Mouse (Mus musculus) leukemia stem cell, adult 10-12 weeks (primary cell): Measurements from ENCODE around the gene Stx2. TPM values are rescaled to one million over a fixed set of nuclear protein-coding genes. Genes with fewer than 3 reads are reported as not detected.

Experiments used
- polyA plus RNA-seq: library from polyadenylated mRNA; stranded (reverse); fragments of >175 nt; gene quantifications from 2 replicates; pipeline ENCODE4 v1.2.3, GENCODE M21; 2012; ENCODE audit warnings: low replicate concordance

Stx2 gene
- 25.3 and 34.3 TPM in 2 replicates for polyA plus RNA-seq

DNA sequence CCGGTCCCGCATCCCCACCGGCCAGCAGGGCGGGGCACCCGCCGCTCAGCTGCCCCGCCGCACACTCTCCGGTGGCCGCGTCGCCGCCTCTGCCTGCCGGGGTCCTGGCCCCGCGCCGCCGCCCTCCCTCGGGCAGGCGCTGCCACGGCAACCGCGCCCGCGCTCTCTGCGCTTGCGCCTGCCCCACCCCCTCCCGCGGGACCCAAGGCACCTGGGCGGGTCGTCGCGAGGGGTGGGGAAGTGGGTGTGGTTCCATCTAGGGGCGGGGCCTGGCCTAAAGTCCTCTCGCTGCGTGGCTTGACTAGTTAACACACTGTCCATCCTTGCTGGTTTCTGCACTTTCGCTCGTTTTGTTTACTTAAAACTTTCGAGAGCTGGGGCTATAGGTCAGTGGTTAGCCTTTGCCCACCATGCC is at the start of gene Stx2:
Gene Stx2, minus strand, starts transcription at position 163 of the 415 bp plus-strand sequence.

DNA sequence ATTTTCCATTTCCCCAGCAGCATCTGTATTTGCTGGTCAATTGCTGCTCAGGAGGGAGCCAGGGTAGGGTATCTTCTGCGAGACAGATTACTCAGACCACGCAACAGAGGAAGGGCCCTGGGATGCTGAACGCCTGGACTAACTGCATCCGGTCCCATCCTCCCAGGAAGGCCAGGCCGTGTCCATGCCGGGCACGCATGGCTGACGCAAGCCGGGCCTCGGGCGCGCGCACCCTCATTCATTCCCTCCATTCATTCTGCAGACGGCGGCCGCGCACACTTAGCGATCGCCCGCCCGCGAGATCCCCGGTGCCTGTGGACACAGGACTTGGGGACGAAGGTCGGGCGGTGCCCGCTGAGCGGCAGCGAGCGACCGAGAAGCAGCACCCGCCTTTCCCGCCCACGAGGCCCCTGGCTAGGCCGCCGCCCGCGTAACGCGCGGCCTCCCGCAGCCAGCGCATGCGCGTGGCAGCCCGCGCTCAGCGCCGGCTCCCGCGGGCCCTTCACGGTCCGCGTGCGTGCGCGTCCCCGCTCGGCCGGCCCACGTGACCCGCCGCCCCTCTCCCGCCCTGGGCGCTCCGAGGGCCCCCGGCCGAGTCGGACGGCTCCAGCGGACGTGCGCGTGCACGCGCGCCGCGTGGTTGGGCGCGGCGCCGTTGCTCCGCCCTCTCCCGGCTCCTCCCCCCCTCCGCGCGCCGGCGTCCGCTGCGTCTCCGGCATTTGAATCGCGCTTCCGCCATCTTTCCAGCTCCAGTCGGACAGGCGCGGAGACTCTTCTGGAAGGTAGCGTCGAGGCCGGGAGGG is 11.3 kb upstream of the Stx2 start, which contains the start of gene Ran:
Gene Ran, plus strand, starts transcription at position 573 of the 803 bp plus-strand sequence.

DNA sequence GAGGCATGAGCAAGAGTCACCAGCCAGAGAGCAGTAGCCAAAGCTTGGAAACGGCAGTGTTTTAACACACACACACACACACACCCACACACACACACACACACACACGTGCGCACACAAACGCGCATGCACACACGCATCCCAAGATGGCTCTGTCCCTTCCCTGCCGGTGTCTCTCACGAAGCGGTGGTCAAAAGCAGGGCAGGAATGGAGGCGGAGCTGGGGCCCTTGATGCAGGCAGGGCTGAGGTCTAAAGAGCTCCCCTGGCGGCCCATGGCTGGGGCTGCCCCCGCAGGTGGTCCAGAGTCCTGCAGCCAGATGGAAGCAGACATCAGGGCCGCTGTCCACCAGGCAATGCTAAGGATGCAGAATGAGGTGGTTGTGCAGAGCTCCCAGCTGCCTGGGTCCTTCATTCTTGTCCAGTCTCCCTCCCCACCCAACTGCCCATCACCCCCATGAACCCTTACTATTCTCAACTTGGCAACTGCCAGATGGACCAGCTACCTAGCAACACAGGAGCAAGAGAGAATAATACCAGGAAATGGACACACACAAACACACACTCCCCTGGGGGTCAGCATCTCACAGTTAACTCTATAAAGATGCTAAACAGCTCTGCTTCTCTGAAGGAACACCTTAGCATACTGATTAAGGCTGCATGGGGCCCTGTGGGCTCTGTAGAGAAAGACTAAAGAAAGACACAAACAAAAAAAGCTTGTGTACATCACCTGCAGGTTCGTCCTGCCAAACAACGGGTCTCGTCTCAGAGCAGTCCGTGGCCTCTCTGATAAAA is 54.9 kb downstream of the Stx2 start, which contains the start of gene Rimbp2:
Gene Rimbp2, minus strand, starts transcription at position 209 of the 793 bp plus-strand sequence.

Other genes starting within 250 kb of the Stx2 start
- not detected in 2 replicates for gene Rimbp2, start 55.1 kb downstream of the Stx2 start, polyA plus RNA-seq
- gene Ran, start 11.5 kb upstream of the Stx2 start, polyA plus RNA-seq: 5,033 and 6,141 TPM in 2 replicates
- gene Adgrd1, start 88.2 kb upstream of the Stx2 start, polyA plus RNA-seq: not detected in 2 replicates